Mouse (Mus musculus) Patski (cell line): ENCODE results near the gene Tlnrd1. TPM values are rescaled to one million over a fixed set of nuclear protein-coding genes. Genes with fewer than 3 reads are reported as not detected.

ENCODE experiments used
- ATAC-seq: fragments of 100-300 bp; one replicate; pipeline ENCODE4 v1.8.0; 2021
- CTCF ChIA-PET: fragments of 350-600 bp; sonication (Branson Sonifier 250); formaldehyde crosslinking; loops from one replicate; lab custom pipeline; 2022; ENCODE audit warnings: inconsistent platforms; lab: Charles Lee
- POLR2A ChIA-PET: fragments of 350-600 bp; sonication (Branson Sonifier 250); formaldehyde crosslinking; loops from one replicate; lab custom pipeline; 2022; ENCODE audit warnings: antibody characterized with exemption, inconsistent platforms; lab: Charles Lee
- DNase-seq: peaks from one replicate; pipeline ENCODE4 v3.0.0-alpha.2; 2011; ENCODE audit warnings: low read depth, low spot score
- H3K27me3 ChIP-seq: fragments of 371-371 bp; one replicate; pipeline ENCODE4 v1.5.1; 2021
- CTCF ChIP-seq: fragments of 100-300 bp; IDR thresholded peaks from one replicate; pipeline ENCODE4 v1.5.1; 2021
- in situ Hi-C: fragments of 300-500 bp; cut with MboI; formaldehyde crosslinking; loops from 3 replicates; pipeline ENCODE4 v1.11.1; 2018; ENCODE audit warnings: low pct_unique_long_range_greater_than_20kb, mixed read lengths
- polyA plus RNA-seq: library from polyadenylated mRNA; unstranded; gene quantifications from one replicate; pipeline ENCODE4 v1.2.3, GENCODE M21; 2021

Tlnrd1 gene
- polyA plus RNA-seq, result 15.6 TPM

GRCm38 (mm10) chr7:83884021-83884658 lies at the start of gene Tlnrd1, which contains the start of gene Mesd:
Gene Tlnrd1, minus strand, starts transcription at chr7:83884305.
Gene Mesd, plus strand, starts transcription at chr7:83884466.
- no peak for TF ChIP-seq CTCF
- ATAC-seq, result peak; percentile 66
- no peaks in the 10 kb centered on the region for H3K27me3 ChIP-seq
- in situ Hi-C loops, result loop anchor here (10.0 kb wide), 2 partner anchors 209 to 319 kb away; no protein-coding TSS in a partner anchor
- ChIA-PET POLR2A (interaction anchor here (0.6 to 1.0 kb wide), 2 partner anchors 13 to 267 kb away, joined by 3 read pairs; no protein-coding TSS in a partner anchor), CTCF (no interaction called here)
- DNase-seq, result peak; percentile 35

- ATAC-seq, result no peak
- no peak for TF ChIP-seq CTCF
- no peaks in the 10 kb centered on the region for H3K27me3 ChIP-seq
- no peak for DNase-seq
- ChIA-PET POLR2A (no interaction called here), CTCF (interaction anchor here (1.0 to 2.5 kb wide), 2 partner anchors 167 to 351 kb away, joined by 3 to 7 read pairs; no protein-coding TSS in a partner anchor)
- in situ Hi-C loops, result loop anchor here (25.0 kb wide), 1 partner anchor 866 kb away; no protein-coding TSS in a partner anchor
Measured at GRCm38 (mm10) chr7:83921637-83922036, 37.5 kb upstream of the Tlnrd1 start.

- CTCF ChIA-PET, result interaction anchor here (0.8 to 2.5 kb wide), 3 partner anchors 19 to 437 kb away, joined by 3 to 7 read pairs (median 3); no protein-coding TSS in a partner anchor
- no peaks in the 10 kb centered on the region for H3K27me3 ChIP-seq
- POLR2A ChIA-PET, result no interaction called here
- TF ChIP-seq CTCF, result no peak
- no peak for ATAC-seq
- in situ Hi-C loops, result loop anchor here (25.0 kb wide), 1 partner anchor 867 kb away; no protein-coding TSS in a partner anchor
- DNase-seq, result no peak
Measured at GRCm38 (mm10) chr7:83920241-83920640, 36.1 kb upstream of the Tlnrd1 start.

- ATAC-seq, result peak; percentile 54
- POLR2A ChIA-PET, result interaction anchor here (0.6 kb wide), 1 partner anchor 359 kb away, joined by 3 read pairs; no protein-coding TSS in a partner anchor
- in situ Hi-C loops, result loop anchor here (5.0 to 25.0 kb wide), 4 partner anchors 168 to 873 kb away; no protein-coding TSS in a partner anchor
- peak; percentile 76 for TF ChIP-seq CTCF
- DNase-seq, result peak; percentile 30
- CTCF ChIA-PET, result interaction anchor here (1.0 to 1.6 kb wide), 2 partner anchors 172 to 436 kb away, joined by 3 to 5 read pairs; partner anchors contain the start of gene Cemip
- no peaks in the 10 kb centered on the region for H3K27me3 ChIP-seq
Measured at GRCm38 (mm10) chr7:83914566-83914965, 30.5 kb upstream of the Tlnrd1 start.

GRCm38 (mm10) chr7:83913995-83914394 lies 29.9 kb upstream of the Tlnrd1 start:
- DNase-seq, result no peak

GRCm38 (mm10) chr7:83913405-83913932 lies 29.4 kb upstream of the Tlnrd1 start:
- ChIA-PET POLR2A (interaction anchor here (0.6 kb wide), 1 partner anchor 547 kb away, joined by 3 read pairs; no protein-coding TSS in a partner anchor), CTCF (interaction anchor here (0.8 to 1.7 kb wide), 4 partner anchors 14 to 359 kb away, joined by 3 to 6 read pairs (median 6); partner anchors contain the start of gene Cemip)
- H3K27me3 ChIP-seq, result no peaks in the 10 kb centered on the region
- no peak for ATAC-seq
- in situ Hi-C loops, result loop anchor here (5.0 to 25.0 kb wide), 4 partner anchors 169 to 874 kb away; no protein-coding TSS in a partner anchor
- no peak for DNase-seq
- TF ChIP-seq CTCF, result no peak

More at GRCm38 (mm10) chr7:83913995-83914394, 29.9 kb upstream of the Tlnrd1 start:
- CTCF ChIA-PET, result interaction anchor here (0.8 to 1.7 kb wide), 5 partner anchors 15 to 436 kb away, joined by 3 to 6 read pairs (median 5); partner anchors contain the start of gene Cemip
- ATAC-seq, result no peak
- in situ Hi-C loops, result loop anchor here (5.0 to 25.0 kb wide), 4 partner anchors 168 to 873 kb away; no protein-coding TSS in a partner anchor
- POLR2A ChIA-PET, result interaction anchor here (0.6 kb wide), 1 partner anchor 547 kb away, joined by 3 read pairs; no protein-coding TSS in a partner anchor
- TF ChIP-seq CTCF, result no peak
- no peaks in the 10 kb centered on the region for H3K27me3 ChIP-seq

- ATAC-seq, result no peak
Measured at GRCm38 (mm10) chr7:83911909-83912308, 27.8 kb upstream of the Tlnrd1 start.

GRCm38 (mm10) chr7:83904831-83905230 lies 20.7 kb upstream of the Tlnrd1 start:
- POLR2A ChIA-PET, result no interaction called here
- no peak for DNase-seq
- in situ Hi-C loops, result loop anchor here (5.0 to 25.0 kb wide), 2 partner anchors 527 to 882 kb away; no protein-coding TSS in a partner anchor
- TF ChIP-seq CTCF, result no peak
- H3K27me3 ChIP-seq, result no peaks in the 10 kb centered on the region
- CTCF ChIA-PET, result no interaction called here
- no peak for ATAC-seq

More at GRCm38 (mm10) chr7:83911909-83912308, 27.8 kb upstream of the Tlnrd1 start:
- ChIA-PET CTCF (no interaction called here), POLR2A (no interaction called here)
- H3K27me3 ChIP-seq, result no peaks in the 10 kb centered on the region
- TF ChIP-seq CTCF, result no peak
- no peak for DNase-seq
- in situ Hi-C loops, result loop anchor here (5.0 to 25.0 kb wide), 4 partner anchors 170 to 875 kb away; no protein-coding TSS in a partner anchor

- ATAC-seq, result no peak
- H3K27me3 ChIP-seq, result no peaks in the 10 kb centered on the region
- in situ Hi-C loops, result loop anchor here (5.0 to 25.0 kb wide), 2 partner anchors 530 to 885 kb away; no protein-coding TSS in a partner anchor
- CTCF ChIA-PET, result no interaction called here
- TF ChIP-seq CTCF, result no peak
- POLR2A ChIA-PET, result no interaction called here
- DNase-seq, result no peak
Measured at GRCm38 (mm10) chr7:83902296-83903145, 18.4 kb upstream of the Tlnrd1 start.
